Mouse (Mus musculus) cerebellum, adult 2 months (tissue): ENCODE results near the gene Thap8.

Experiments used
- CTCF ChIP-seq: fragments of 200-500 bp; IDR thresholded peaks from 2 replicates; pipeline ENCODE4 v1.5.1; 2011; ENCODE audit warnings: low read depth, mild to moderate bottlenecking, control low read depth, low read length, moderate library complexity, borderline replicate concordance; ENCODE audit not compliant: insufficient read depth
- POLR2A ChIP-seq: fragments of 200-500 bp; IDR thresholded peaks from 2 replicates; pipeline ENCODE4 v1.6.1; 2011; ENCODE audit warnings: low read length, control low read depth, borderline replicate concordance; ENCODE audit not compliant: insufficient read depth

DNA sequence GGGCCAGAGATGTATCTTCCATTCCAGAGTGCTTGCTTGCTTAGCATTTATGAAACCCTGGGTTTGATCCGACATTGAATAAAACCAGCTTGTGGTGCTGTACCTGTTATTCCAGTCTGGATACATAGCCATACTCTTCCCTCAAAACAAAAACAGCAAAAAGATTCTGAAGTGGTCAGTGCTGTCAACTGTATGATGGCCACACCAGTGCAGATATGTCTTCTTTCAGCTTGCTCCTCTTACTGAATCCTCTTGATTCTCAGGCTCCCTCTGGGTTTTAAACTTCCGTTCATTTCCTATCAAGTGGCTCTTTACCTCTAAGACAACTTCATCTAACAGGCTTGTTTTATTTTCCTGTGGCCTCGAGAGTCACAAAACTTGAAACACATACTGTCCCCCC, 43.9 kb downstream of the Thap8 start, which contains the start of gene Sdhaf1:
- TF ChIP-seq CTCF: no peak
- TF ChIP-seq POLR2A: no peak
